Mouse (Mus musculus): Measurements from ENCODE around the gene Arl4c. TPM values are rescaled to one million over a fixed set of nuclear protein-coding genes. Genes with fewer than 3 reads are reported as not detected.

The Arl4c gene
- polyA plus RNA-seq, 1 experiment from 2014 or later, result 5.7 TPM

DNA sequence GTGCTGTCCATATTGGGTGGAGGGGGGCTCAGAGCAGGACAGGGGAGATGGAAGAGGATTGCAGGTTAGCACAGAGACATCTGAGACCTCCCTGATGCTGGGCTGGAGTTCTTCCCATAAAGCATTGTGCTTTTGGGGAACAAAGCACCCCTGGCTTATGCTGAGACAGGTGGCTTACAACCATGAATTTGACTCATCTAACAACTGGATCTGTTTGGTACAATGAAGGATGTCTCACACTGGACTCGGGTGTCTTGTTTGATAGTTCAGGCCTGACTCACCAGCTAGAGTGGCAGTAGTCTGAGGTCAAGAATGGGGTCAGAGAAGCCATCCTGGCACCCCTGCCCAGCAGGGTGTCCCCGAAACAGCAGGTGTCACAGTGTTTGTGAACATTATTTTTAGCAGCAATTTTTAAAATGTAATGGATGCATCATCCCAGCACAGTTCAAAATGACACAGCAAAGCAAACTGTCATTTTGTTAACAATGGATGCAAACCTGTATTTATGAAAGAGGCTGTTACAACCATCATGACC lies 9.7 kb downstream of the Arl4c start:
- DNase-seq (ENCODE audit: low spot score) (no peak), ATAC-seq (ENCODE audit: low FRiP score, low TSS enrichment) (no peak)
- no peak for TF ChIP-seq CTCF (IDR thresholded peaks at IDR 0.05; ENCODE audit: low read depth)
- TF ChIP-seq EP300 (optimal IDR thresholded peaks at IDR 0.05), result no peak
- no peak overlapping the region for H3K4me3 ChIP-seq (ENCODE audit: low read depth, low read length)
- WGBS, result 67% methylated on average over 2 of the region's 2 CpGs
- no peak overlapping the region for H3K4me2 ChIP-seq (replicated peaks; ENCODE audit: low read depth)
- no peaks in the 10 kb centered on the region for H3K4me1 ChIP-seq (replicated peaks; ENCODE audit: control insufficient read depth, insufficient read depth)
- H3K27me3 ChIP-seq (ENCODE audit: control insufficient read depth, insufficient read depth, low read length), result no peaks in the 10 kb centered on the region
- H3K9ac ChIP-seq (ENCODE audit: low read length), result no peak overlapping the region
- H3K36me3 ChIP-seq (ENCODE audit: control insufficient read depth, insufficient read depth, low read length), result no peaks in the 10 kb centered on the region
- H3K9me3 ChIP-seq (ENCODE audit: control insufficient read depth, low read length), result no peaks in the 10 kb centered on the region
- no peak overlapping the region for H3K27ac ChIP-seq (replicated peaks)

DNA sequence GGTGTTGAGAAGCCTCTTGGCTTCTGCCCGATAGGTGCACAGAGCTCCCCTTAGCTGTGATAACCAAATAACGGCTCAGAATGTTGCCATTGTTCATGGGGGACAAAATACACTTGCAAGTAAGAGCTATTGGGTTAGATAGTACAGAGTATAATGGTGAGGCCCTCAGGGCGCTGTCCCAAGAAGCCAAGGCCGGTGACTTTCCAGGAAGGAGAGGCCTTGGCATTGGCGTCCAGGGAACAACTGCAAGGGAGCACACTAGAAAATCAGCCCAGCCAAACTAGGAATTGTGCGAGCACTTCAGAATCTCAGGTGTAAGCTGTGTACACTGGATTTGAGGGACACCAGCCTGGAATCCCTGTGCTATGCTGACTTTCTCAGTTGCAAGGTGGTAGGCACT lies 11.4 kb downstream of the Arl4c start:
- no peak overlapping the region for H3K4me3 ChIP-seq (ENCODE audit: low read depth, low read length)
- no peaks in the 10 kb centered on the region for H3K4me1 ChIP-seq (replicated peaks; ENCODE audit: control insufficient read depth, insufficient read depth)
- H3K27ac ChIP-seq (replicated peaks), result no peak overlapping the region
- no peaks in the 10 kb centered on the region for H3K9me3 ChIP-seq (ENCODE audit: control insufficient read depth, low read length)
- WGBS, result 92% methylated on average over 6 of the region's 6 CpGs
- no peaks in the 10 kb centered on the region for H3K27me3 ChIP-seq (ENCODE audit: control insufficient read depth, insufficient read depth, low read length)
- ATAC-seq (ENCODE audit: low FRiP score, low TSS enrichment) (no peak), DNase-seq (ENCODE audit: low spot score) (no peak)
- H3K36me3 ChIP-seq (ENCODE audit: control insufficient read depth, insufficient read depth, low read length), result no peaks in the 10 kb centered on the region
- no peak overlapping the region for H3K4me2 ChIP-seq (replicated peaks; ENCODE audit: low read depth)
- H3K9ac ChIP-seq (ENCODE audit: low read length), result no peak overlapping the region
- no peak for TF ChIP-seq EP300 (optimal IDR thresholded peaks at IDR 0.05)
- no peak for TF ChIP-seq CTCF (IDR thresholded peaks at IDR 0.05; ENCODE audit: low read depth)

DNA sequence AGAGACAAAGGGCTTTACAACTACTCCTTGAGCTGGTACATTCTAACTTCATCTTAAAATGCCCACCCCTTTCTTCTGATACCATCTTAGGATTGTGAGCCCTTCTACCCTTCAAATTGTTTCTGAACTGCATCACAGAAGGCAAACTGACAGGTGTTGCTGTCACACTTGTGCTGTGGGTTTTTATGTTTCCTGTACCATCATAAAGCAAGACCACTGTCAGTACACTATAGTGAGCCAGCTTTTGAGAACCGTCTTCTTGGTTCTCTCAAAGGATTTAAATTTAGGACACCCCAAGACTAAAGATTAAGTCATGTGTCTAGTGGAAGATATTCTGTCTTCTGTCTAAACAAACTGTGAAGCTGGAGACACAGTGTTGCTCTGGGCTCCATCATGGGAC lies 17.3 kb downstream of the Arl4c start:
- ATAC-seq (ENCODE audit: low FRiP score, low TSS enrichment) (no peak), DNase-seq (ENCODE audit: low spot score) (no peak)
- H3K27me3 ChIP-seq (ENCODE audit: control insufficient read depth, insufficient read depth, low read length), result no peaks in the 10 kb centered on the region
- no peaks in the 10 kb centered on the region for H3K4me1 ChIP-seq (replicated peaks; ENCODE audit: control insufficient read depth, insufficient read depth)
- no peak overlapping the region for H3K9ac ChIP-seq (ENCODE audit: low read length)
- WGBS, result 80% methylated on average over 1 of the region's 1 CpGs
- H3K36me3 ChIP-seq (ENCODE audit: control insufficient read depth, insufficient read depth, low read length), result no peaks in the 10 kb centered on the region
- no peak overlapping the region for H3K4me3 ChIP-seq (ENCODE audit: low read depth, low read length)
- no peak overlapping the region for H3K4me2 ChIP-seq (replicated peaks; ENCODE audit: low read depth)
- no peak for TF ChIP-seq EP300 (optimal IDR thresholded peaks at IDR 0.05)
- no peak overlapping the region for H3K27ac ChIP-seq (replicated peaks)
- no peaks in the 10 kb centered on the region for H3K9me3 ChIP-seq (ENCODE audit: control insufficient read depth, low read length)

DNA sequence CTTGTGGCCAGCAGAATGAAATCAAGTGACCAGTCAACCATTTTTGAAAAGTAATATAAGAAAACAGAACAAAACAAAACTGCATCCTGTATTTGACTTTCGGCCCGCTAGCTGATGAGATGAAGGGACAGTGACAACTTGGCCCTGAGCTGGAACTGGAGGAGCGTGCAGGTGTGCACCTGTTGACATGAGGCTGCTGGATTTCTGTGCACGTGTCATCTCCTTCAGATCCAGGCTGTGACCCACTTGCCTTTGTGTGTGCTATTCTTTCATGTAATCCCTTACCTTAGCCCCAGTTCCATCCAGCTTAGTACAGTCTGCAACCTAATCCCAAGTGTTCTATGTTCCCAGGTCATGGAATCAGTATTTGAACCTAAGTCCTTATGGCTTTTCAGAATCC lies 20.4 kb downstream of the Arl4c start:
- no peak for TF ChIP-seq EP300 (optimal IDR thresholded peaks at IDR 0.05)
- TF ChIP-seq CTCF (IDR thresholded peaks at IDR 0.05; ENCODE audit: low read depth), result no peak
- Histone ChIP-seq H3K36me3 (ENCODE audit: control insufficient read depth, insufficient read depth, low read length) (no peaks in the 10 kb centered on the region), H3K9ac (ENCODE audit: low read length) (no peak overlapping the region), H3K9me3 (ENCODE audit: control insufficient read depth, low read length) (no peaks in the 10 kb centered on the region), H3K4me2 (replicated peaks; ENCODE audit: low read depth) (no peak overlapping the region), H3K4me3 (ENCODE audit: low read depth, low read length) (no peak overlapping the region), H3K27ac (replicated peaks) (no peak overlapping the region), H3K27me3 (ENCODE audit: control insufficient read depth, insufficient read depth, low read length) (no peaks in the 10 kb centered on the region), H3K4me1 (replicated peaks; ENCODE audit: control insufficient read depth, insufficient read depth) (no peaks in the 10 kb centered on the region)
- DNase-seq (ENCODE audit: low spot score), result no peak
- no peak for ATAC-seq (ENCODE audit: low FRiP score, low TSS enrichment)
- WGBS, result 87% methylated on average over 4 of the region's 4 CpGs

DNA sequence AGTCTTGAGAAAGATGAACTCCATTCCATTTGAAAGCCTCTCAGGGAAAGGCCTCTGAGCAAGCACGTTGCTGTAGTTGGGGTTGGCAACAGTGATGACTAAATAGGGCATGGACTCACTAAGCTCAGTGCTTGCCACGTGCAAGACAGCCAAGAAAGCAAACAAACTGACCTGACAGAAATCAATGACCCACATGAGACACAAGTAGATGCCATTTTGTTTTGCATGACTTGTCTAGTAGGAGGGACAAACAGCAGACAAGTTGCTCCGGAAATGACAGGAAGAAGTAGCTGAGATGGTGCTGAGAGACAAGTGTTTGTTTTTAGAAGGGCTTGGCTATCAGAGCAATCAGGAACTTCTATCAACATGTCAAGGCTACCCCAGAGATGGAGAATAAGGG lies 21.2 kb downstream of the Arl4c start:
- no peak for TF ChIP-seq CTCF (IDR thresholded peaks at IDR 0.05; ENCODE audit: low read depth)
- no peaks in the 10 kb centered on the region for H3K36me3 ChIP-seq (ENCODE audit: control insufficient read depth, insufficient read depth, low read length)
- H3K4me3 ChIP-seq (ENCODE audit: low read depth, low read length), result no peak overlapping the region
- ATAC-seq (ENCODE audit: low FRiP score, low TSS enrichment) (no peak), DNase-seq (ENCODE audit: low spot score) (no peak)
- H3K9me3 ChIP-seq (ENCODE audit: control insufficient read depth, low read length), result no peaks in the 10 kb centered on the region
- WGBS, result 27% methylated on average over 3 of the region's 3 CpGs
- H3K4me2 ChIP-seq (replicated peaks; ENCODE audit: low read depth), result no peak overlapping the region
- H3K27ac ChIP-seq (replicated peaks), result no peak overlapping the region
- H3K27me3 ChIP-seq (ENCODE audit: control insufficient read depth, insufficient read depth, low read length), result no peaks in the 10 kb centered on the region
- no peak overlapping the region for H3K9ac ChIP-seq (ENCODE audit: low read length)
- no peaks in the 10 kb centered on the region for H3K4me1 ChIP-seq (replicated peaks; ENCODE audit: control insufficient read depth, insufficient read depth)

DNA sequence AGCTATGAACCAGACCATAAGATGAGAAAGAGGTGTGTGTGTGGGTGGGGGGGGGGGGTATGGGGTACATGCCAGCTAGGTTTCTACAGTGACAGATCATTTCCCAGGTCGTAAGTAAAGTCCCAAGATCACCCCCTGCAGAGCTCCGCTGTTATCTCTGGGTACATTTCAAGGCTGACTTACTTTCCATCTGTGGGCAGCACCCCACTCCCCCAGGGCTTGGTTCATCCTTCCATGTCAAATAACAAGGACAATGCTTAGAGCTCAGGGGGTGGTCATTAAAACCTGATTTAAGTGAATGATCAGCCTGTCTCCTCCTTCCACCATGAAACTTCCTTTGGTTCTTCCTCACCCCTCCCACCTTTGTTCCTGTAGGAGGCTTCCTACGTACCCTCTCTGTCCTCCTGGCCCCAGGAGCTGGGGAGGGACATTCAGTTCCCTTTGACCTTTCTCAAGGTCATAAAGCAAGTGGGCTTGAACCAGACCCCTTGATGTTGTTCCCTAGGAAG lies 23.7 kb downstream of the Arl4c start:
- WGBS, result 81% methylated on average over 3 of the region's 3 CpGs

More for the DNA sequence above, 23.7 kb downstream of the Arl4c start:
- Histone ChIP-seq H3K36me3 (ENCODE audit: control insufficient read depth, insufficient read depth, low read length) (no peaks in the 10 kb centered on the region), H3K4me3 (ENCODE audit: low read depth, low read length) (no peak overlapping the region), H3K4me1 (replicated peaks; ENCODE audit: control insufficient read depth, insufficient read depth) (no peaks in the 10 kb centered on the region), H3K4me2 (replicated peaks; ENCODE audit: low read depth) (no peak overlapping the region), H3K9ac (ENCODE audit: low read length) (no peak overlapping the region), H3K27me3 (ENCODE audit: control insufficient read depth, insufficient read depth, low read length) (no peaks in the 10 kb centered on the region), H3K27ac (replicated peaks) (no peak overlapping the region), H3K9me3 (ENCODE audit: control insufficient read depth, low read length) (no peaks in the 10 kb centered on the region)
- TF ChIP-seq CTCF (IDR thresholded peaks at IDR 0.05; ENCODE audit: low read depth), result no peak
- TF ChIP-seq EP300 (optimal IDR thresholded peaks at IDR 0.05), result no peak
- DNase-seq (ENCODE audit: low spot score), result no peak
- no peak for ATAC-seq (ENCODE audit: low FRiP score, low TSS enrichment)
